Mouse (Mus musculus) stomach, postnatal 0 days (tissue): ENCODE data around the gene Itm2c.

Experiments
- CTCF ChIP-seq: IDR thresholded peaks from 2 replicates; pipeline ENCODE4 v1.5.1; 2016; ENCODE audit warnings: antibody characterized with exemption, low read depth, mild to moderate bottlenecking, moderate library complexity
- EP300 ChIP-seq: optimal IDR thresholded peaks from 2 replicates; pipeline ENCODE3; 2016; ENCODE audit warnings: antibody characterized with exemption

DNA sequence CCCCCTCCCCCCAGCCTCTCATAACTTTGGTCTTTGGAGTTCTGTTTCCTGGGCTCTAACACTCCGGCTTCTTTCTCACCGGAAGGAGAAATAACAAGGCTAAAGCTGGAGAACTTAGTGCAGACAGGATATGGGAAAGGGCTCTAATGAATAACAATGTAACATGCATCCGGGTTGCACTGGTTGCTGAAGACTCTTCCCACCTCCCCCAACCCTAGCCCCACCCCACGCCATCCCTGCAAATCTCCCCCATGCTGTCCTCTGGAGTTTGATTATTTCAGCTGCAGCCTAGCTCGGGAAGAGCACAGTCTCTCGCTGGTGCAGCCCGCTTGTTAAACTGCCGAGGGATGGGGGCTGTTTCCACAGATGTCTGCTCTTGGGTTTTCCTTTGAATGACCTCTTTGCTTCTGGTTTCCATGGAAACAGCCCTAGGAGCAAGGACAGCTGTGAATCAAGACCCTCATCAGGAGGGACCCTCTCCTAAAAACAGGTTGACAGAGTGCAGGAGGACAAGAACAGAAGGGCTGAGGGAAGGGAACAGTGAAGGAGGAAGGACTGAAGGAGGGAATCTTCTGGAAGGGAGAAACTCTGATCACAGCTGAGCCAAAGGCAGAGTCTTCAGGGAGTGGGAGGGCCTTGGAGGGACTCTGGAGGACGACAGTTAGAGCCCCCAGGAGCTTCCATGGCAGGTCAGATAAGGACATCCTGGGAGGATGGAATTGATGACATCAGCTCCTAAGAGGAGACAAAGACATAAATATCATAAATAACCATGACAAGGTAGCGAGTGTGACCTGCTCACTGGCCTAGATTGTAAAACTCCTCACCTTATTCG, 39.8 kb downstream of the Itm2c start:
- TF ChIP-seq CTCF (no peak), EP300 (no peak)
